Mouse (Mus musculus) kidney, adult 2 months (tissue): ENCODE measurements around the gene Nr1h4. TPM values are rescaled to one million over a fixed set of nuclear protein-coding genes. Genes with fewer than 3 reads are reported as not detected.

Source experiments
- DNase-seq: peaks from one replicate; pipeline ENCODE4 v3.0.0; 2021
- H3K27ac ChIP-seq: fragments of 200-500 bp; 2 replicates; pipeline ENCODE4 v1.5.1; 2012; ENCODE audit warnings: low read depth, low read length, control low read depth, inconsistent platforms; ENCODE audit not compliant: insufficient read depth
- H3K27me3 ChIP-seq: fragments of 200-500 bp; replicated peaks from 2 replicates; pipeline ENCODE4 v1.6.1; 2012; ENCODE audit warnings: mild to moderate bottlenecking, moderate library complexity, low read length, inconsistent platforms; ENCODE audit not compliant: control insufficient read depth, insufficient read depth
- H3K36me3 ChIP-seq: fragments of 200-500 bp; 2 replicates; pipeline ENCODE4 v1.6.1; 2012; ENCODE audit warnings: mild to moderate bottlenecking, moderate library complexity, low read length, inconsistent platforms; ENCODE audit not compliant: control insufficient read depth, insufficient read depth
- H3K4me1 ChIP-seq: fragments of 200-500 bp; 2 replicates; pipeline ENCODE4 v1.6.1; 2011; ENCODE audit warnings: low read length; ENCODE audit not compliant: control insufficient read depth, insufficient read depth
- H3K4me3 ChIP-seq: fragments of 200-500 bp; 2 replicates; pipeline ENCODE4 v1.5.1; 2011; ENCODE audit warnings: mild to moderate bottlenecking, low read depth, low read length, control low read depth; ENCODE audit not compliant: insufficient read depth
- CTCF ChIP-seq: fragments of 200-500 bp; conservative IDR thresholded peaks from 2 replicates; pipeline ENCODE4 v1.5.1; 2011; ENCODE audit warnings: low read depth, mild to moderate bottlenecking, control low read depth, low read length, moderate library complexity, mixed read lengths; ENCODE audit not compliant: insufficient read depth, insufficient read length
- POLR2A ChIP-seq: fragments of 200-500 bp; IDR thresholded peaks from one replicate; pipeline ENCODE4 v1.6.1; 2011; ENCODE audit warnings: low read depth, low read length, control low read depth
- WGBS: fragments of 180-500 bp; shearing (Covaris S2); methylation state at CpG from one replicate; pipeline ENCODE4 v1.1.7; 2018; 5-methylcytosine and 5-hydroxymethylcytosine counted together
- polyA plus RNA-seq: library from polyadenylated mRNA; depleted of rRNA; stranded (reverse); fragments of >200 nt; gene quantifications from 2 replicates; pipeline ENCODE4 v1.2.3, GENCODE M21; 2012

Nr1h4 gene
- polyA plus RNA-seq, 1 experiment = 59.2 TPM

DNA sequence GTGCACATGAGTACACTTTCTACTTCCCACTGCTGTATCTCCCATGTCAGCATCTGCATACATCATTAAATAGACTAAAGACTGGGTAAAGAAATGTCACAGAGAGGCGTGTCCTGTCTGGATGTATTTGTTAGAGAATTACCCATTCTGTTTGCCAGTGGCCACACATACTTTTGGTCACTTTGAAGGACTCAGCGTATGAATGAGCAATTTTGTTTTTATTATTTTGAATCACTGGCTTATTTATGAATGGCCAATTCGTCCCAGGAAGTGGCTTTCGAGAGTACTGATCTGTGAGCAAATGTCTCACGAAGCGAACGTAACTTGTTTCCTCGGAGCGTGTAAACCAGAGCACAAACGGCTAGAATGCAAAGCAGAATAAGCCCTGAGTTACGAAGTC lies 72.4 kb downstream of the Nr1h4 start:
- Histone ChIP-seq H3K27me3 (no peaks in the 10 kb centered on the region), H3K4me3 (no peak overlapping the region), H3K36me3 (peaks cover 11% of the 10 kb centered on the region; the same call in 1 of the 2 replicates), H3K27ac (no peak overlapping the region), H3K4me1 (no peaks in the 10 kb centered on the region; the same call in 1 of the 2 replicates)
- 91% methylated on average over 11 of the region's 11 CpGs for WGBS
- DNase-seq = no peak
- TF ChIP-seq POLR2A (no peak), CTCF (no peak)

DNA sequence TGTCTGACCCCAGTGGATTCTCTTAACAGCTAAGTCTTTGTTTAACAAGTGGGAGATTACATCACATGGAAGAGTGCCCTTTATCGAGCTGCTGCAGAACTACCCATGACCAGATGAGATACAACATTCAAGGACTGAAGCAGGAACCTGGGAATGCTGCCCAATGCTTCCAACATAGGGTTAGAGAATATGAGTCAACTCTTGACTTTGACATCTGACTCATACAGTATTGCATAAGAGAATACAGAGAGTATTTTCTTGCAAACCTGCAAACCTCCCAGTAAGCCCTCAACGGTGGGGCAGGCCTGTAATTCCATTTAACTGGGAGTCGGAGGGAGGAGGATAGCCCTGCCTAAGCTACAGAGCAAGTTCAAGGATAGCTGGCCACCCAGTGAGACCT lies 74.6 kb downstream of the Nr1h4 start:
- Histone ChIP-seq H3K27ac (no peak overlapping the region), H3K4me1 (no peaks in the 10 kb centered on the region; the same call in 1 of the 2 replicates), H3K27me3 (no peaks in the 10 kb centered on the region), H3K4me3 (no peak overlapping the region), H3K36me3 (peaks cover 11% of the 10 kb centered on the region; the same call in 1 of the 2 replicates)
- peak; percentile 60 for DNase-seq
- TF ChIP-seq CTCF (no peak), POLR2A (no peak)
- WGBS = 47% methylated on average over 3 of the region's 3 CpGs

DNA sequence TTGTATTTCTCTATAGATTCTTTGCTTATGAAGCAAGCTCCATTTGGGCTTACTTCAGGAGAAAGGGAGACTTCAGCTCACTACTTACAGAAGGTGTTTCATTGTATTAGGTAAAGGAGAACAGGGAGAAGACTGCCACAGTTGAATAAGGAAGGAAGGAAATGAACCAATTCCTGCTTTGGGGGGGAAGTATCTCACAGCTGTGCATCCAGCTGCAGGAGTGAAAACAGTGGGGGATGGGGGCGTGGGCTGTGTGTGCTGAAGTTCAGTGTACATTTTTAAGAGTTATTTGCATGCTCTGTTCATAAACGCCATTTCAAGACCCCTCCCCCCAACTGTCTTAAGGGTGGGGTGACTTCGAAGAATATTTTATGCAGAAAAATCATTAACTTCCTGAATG lies 79.6 kb downstream of the Nr1h4 start:
- Histone ChIP-seq H3K27me3 (no peaks in the 10 kb centered on the region), H3K4me1 (no peaks in the 10 kb centered on the region), H3K27ac (no peak overlapping the region), H3K36me3 (peaks cover 8% of the 10 kb centered on the region; the same call in 1 of the 2 replicates), H3K4me3 (no peak overlapping the region)
- no peak for DNase-seq
- 66% methylated on average over 3 of the region's 3 CpGs for WGBS
- TF ChIP-seq CTCF = no peak
- TF ChIP-seq POLR2A = no peak

DNA sequence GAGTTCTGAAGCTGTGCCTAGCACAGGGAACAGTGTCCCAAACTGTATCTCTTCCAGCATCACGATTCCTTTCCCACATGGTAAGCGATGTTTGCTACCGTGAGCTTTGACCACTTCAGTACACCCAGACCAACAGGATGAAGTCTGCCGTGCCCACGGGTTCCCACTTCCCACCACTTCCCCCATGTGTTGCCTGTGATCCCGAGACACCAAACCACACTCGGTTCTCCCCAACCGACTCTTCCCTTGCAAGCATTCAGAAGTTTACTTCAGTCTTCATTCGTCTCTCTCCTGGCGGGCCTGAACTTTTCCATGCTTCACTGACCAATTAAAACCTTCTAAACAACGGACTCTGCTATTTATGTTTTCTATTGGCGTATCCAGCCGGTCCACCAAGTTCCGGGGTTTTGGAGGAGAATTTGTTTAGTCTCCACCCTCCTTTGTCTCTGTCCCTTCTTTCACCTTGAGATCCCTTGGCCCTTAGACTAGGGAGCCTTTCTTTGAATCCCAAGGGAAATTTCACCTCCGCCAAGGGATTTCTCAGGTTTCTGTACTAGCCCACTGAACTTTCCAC lies 80.2 kb downstream of the Nr1h4 start:
- Histone ChIP-seq H3K4me1 (no peaks in the 10 kb centered on the region), H3K27ac (no peak overlapping the region), H3K36me3 (peaks cover 5% of the 10 kb centered on the region; the same call in 1 of the 2 replicates), H3K4me3 (no peak overlapping the region), H3K27me3 (no peaks in the 10 kb centered on the region)
- no peak for DNase-seq
- WGBS = 72% methylated on average over 15 of the region's 15 CpGs
- no peak for TF ChIP-seq CTCF
- TF ChIP-seq POLR2A = no peak

DNA sequence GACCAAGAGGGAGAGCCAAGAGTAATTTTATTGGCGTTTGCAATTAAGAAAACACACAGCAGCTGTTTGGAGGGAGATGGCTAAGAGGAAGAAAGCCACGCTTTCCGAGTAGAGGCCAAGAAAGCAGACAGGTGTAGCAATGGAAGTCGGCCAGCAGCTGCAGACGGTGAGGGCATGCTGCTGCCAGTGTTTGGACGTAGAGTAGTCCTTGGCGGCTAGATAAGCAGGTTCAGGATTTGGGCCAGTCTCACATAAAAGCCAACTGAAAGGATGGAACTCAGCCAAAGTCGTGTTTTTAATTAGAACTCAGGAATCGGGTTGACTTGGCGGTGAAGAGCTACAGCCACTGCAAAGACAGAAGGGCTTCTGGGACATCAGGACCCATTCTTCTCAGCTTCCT lies 83.0 kb downstream of the Nr1h4 start:
- TF ChIP-seq POLR2A (no peak), CTCF (no peak)
- DNase-seq = peak; percentile 35
- Histone ChIP-seq H3K27me3 (no peaks in the 10 kb centered on the region), H3K36me3 (peaks cover 5% of the 10 kb centered on the region; the same call in 1 of the 2 replicates), H3K27ac (no peak overlapping the region), H3K4me3 (no peak overlapping the region), H3K4me1 (no peaks in the 10 kb centered on the region)
- WGBS = 41% methylated on average over 10 of the region's 10 CpGs

DNA sequence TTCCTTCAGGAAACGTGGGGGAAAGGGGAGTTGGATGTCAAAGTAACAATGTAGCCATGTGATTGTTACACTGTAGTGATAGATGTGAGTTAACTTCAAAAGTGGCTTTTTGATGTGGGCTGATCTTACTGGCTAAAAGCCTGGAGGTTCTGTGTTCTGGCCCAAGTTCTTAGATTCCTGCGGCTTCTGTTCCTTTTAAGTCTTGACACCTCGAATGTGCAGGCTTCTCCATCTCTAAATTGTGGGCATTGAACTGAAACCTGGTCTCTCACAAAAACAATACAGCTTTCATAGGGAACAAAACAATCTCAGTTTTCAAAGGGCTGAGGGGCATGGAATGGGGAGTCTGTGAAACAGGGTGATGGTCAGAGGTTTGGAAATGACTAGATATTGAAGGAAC lies 89.0 kb downstream of the Nr1h4 start:
- H3K27me3 ChIP-seq = no peaks in the 10 kb centered on the region
- H3K27ac ChIP-seq = no peak overlapping the region
- no peaks in the 10 kb centered on the region for H3K36me3 ChIP-seq
- H3K4me3 ChIP-seq = 0 out of 2 replicates have a peak overlapping the region, but pooled peaks have one; percentile 75
- no peak for TF ChIP-seq POLR2A
- TF ChIP-seq CTCF = no peak
- no peak for DNase-seq
- 50% methylated on average over 3 of the region's 3 CpGs for WGBS
- H3K4me1 ChIP-seq = no peaks in the 10 kb centered on the region

DNA sequence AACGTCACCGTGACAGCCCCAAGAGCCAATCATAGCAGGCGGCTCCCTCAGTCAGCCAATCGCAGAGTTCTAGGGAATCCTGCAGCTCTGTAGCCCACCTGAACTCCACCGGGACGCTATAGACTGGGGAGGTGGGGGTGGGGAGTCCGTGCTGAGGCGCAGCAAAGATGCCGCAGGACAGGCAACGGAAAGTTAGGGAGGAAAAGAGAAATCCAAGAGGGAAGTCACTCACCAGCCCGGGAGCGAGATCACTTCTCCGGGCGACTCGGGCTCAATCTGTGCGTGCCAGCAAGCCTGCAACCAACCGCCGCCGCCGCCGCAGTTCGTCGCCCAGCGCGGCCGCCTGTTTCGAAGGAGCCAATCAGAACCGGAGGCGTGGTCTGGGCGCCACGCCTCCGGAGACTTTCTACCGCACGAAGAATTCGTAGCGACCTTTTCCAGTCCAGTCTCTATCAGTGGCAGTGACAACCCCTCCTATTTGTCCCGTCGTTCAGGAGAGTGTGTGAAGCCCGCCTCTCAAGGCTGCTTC lies 89.7 kb downstream of the Nr1h4 start, which contains the start of gene Gas2l3:
Gene Gas2l3 (minus strand): TSS at position 345 of the 529 bp plus-strand sequence.
- DNase-seq = peak; percentile 93
- H3K4me1 ChIP-seq = no peaks in the 10 kb centered on the region
- peak within 1 kb of the TSS; percentile 75 for H3K4me3 ChIP-seq
- H3K27ac ChIP-seq = no peak within 1 kb of the TSS
- under 1% methylated on average over 39 of the region's 39 CpGs for WGBS
- H3K36me3 ChIP-seq = no peaks in the 10 kb centered on the region
- no peak for TF ChIP-seq CTCF
- no peak for TF ChIP-seq POLR2A
- H3K27me3 ChIP-seq = no peaks in the 10 kb centered on the region
